8 mouse cellular contexts compared by ENCODE assay signal in genomic region chr6:28261307-28262197, GRCm38 (mm10).
DNase-seq lines count a peak whose midpoint lies in the region; ATAC-seq and TF ChIP-seq lines count a peak whose summit lies in the region.

No protein-coding gene starts in this region.

- H3K9me3 ChIP-seq in heart, embryonic 12.5 days (replicated peaks): no peaks in the 10 kb centered on the region
- H3K9me3 ChIP-seq in kidney, postnatal 0 days (replicated peaks; ENCODE audit: low read length): no peaks in the 10 kb centered on the region
- H3K9me3 ChIP-seq in liver, embryonic 11.5 days (ENCODE audit: control insufficient read depth, low read length): no peaks in the 10 kb centered on the region
- H3K9me3 ChIP-seq in stomach, embryonic 14.5 days (ENCODE audit: control insufficient read depth, low read depth, low read length): no peaks in the 10 kb centered on the region

- peak overlapping the region; percentile 94 for H3K4me3 ChIP-seq in heart, embryonic 12.5 days
- peak overlapping the region; percentile 87 for H3K4me3 ChIP-seq in kidney, postnatal 0 days (replicated peaks; ENCODE audit: low read depth, low read length)
- peak overlapping the region; percentile 97 for H3K4me3 ChIP-seq in liver, embryonic 11.5 days (ENCODE audit: low read depth, low read length)
- H3K4me3 ChIP-seq in stomach, embryonic 14.5 days (ENCODE audit: low read depth, low read length): peak overlapping the region; percentile 85

- H3K9ac ChIP-seq in heart, embryonic 12.5 days: peak overlapping the region; percentile 87
- H3K9ac ChIP-seq in kidney, postnatal 0 days (ENCODE audit: low read depth, low read length): peak overlapping the region; percentile 71
- H3K9ac ChIP-seq in liver, embryonic 11.5 days (ENCODE audit: low read depth, low read length): peak overlapping the region; percentile 93
- peak overlapping the region; percentile 72 for H3K9ac ChIP-seq in stomach, embryonic 14.5 days (replicated peaks; ENCODE audit: low read depth, low read length)

- H3K27ac ChIP-seq in heart, embryonic 12.5 days (ENCODE audit: poor library complexity, severe bottlenecking): peak overlapping the region; percentile 90
- peak overlapping the region; percentile 91 for H3K27ac ChIP-seq in kidney, postnatal 0 days
- peak overlapping the region; percentile 91 for H3K27ac ChIP-seq in liver, embryonic 11.5 days (ENCODE audit: low read depth, low read length)
- H3K27ac ChIP-seq in stomach, embryonic 14.5 days (ENCODE audit: low read length): peak overlapping the region; percentile 85

- no peaks in the 10 kb centered on the region for H3K27me3 ChIP-seq in heart, embryonic 12.5 days (replicated peaks)
- H3K27me3 ChIP-seq in kidney, postnatal 0 days (ENCODE audit: insufficient read depth, low read length): no peaks in the 10 kb centered on the region
- H3K27me3 ChIP-seq in liver, embryonic 11.5 days (replicated peaks; ENCODE audit: control insufficient read depth, insufficient read depth, low read length): no peaks in the 10 kb centered on the region
- H3K27me3 ChIP-seq in stomach, embryonic 14.5 days (ENCODE audit: control insufficient read depth, insufficient read depth, low read length): no peaks in the 10 kb centered on the region

- ATAC-seq in erythroblast, adult 5-6 weeks (replicated peaks; ENCODE audit: low FRiP score, poor library complexity, severe bottlenecking): peak; percentile 78
- ATAC-seq in heart, embryonic 12.5 days (ENCODE audit: insufficient number of reproducible peaks, low FRiP score): peak; percentile 96
- peak; percentile 96 for ATAC-seq in kidney, postnatal 0 days (replicated peaks; ENCODE audit: low FRiP score, low read depth)
- peak; percentile 96 for ATAC-seq in liver, embryonic 11.5 days (replicated peaks; ENCODE audit: low FRiP score)
- peak; percentile 95 for ATAC-seq in stomach, embryonic 14.5 days (ENCODE audit: insufficient number of reproducible peaks, insufficient read depth, low FRiP score, low read depth)

- peaks cover 4% of the 10 kb centered on the region; the same call in 1 of the 2 replicates for H3K4me1 ChIP-seq in heart, embryonic 12.5 days (replicated peaks)
- H3K4me1 ChIP-seq in kidney, postnatal 0 days (replicated peaks; ENCODE audit: insufficient read depth, low read length): no peaks in the 10 kb centered on the region
- peaks cover 3% of the 10 kb centered on the region; the same call in 1 of the 2 replicates for H3K4me1 ChIP-seq in liver, embryonic 11.5 days (replicated peaks; ENCODE audit: control insufficient read depth, insufficient read depth, low read length)
- H3K4me1 ChIP-seq in stomach, embryonic 14.5 days (ENCODE audit: control insufficient read depth, insufficient read depth, low read length): no peaks in the 10 kb centered on the region

- no peak for TF ChIP-seq CTCF in kidney, postnatal 0 days (IDR thresholded peaks at IDR 0.05; ENCODE audit: low read depth)

- 3% methylated on average over 123 of the region's 131 CpGs for WGBS in heart, embryonic 12.5 days
- WGBS in kidney, postnatal 0 days: under 1% methylated on average over 84 of the region's 131 CpGs
- under 1% methylated on average over 106 of the region's 131 CpGs for WGBS in liver, embryonic 11.5 days
- WGBS in stomach, embryonic 14.5 days: 0% methylated on average over 97 of the region's 131 CpGs

- peak overlapping the region; percentile 96 for H3K4me2 ChIP-seq in heart, embryonic 12.5 days
- H3K4me2 ChIP-seq in kidney, postnatal 0 days (ENCODE audit: low read length): peak overlapping the region; percentile 96
- peak overlapping the region; percentile 88 for H3K4me2 ChIP-seq in liver, embryonic 11.5 days
- H3K4me2 ChIP-seq in stomach, embryonic 14.5 days (replicated peaks; ENCODE audit: low read depth, low read length): peak overlapping the region; percentile 85

- DNase-seq in B cell, adult 2 months: peak; percentile 86 to 87
- DNase-seq in brain, adult 2 months (ENCODE audit: low read depth, low spot score): peak; percentile 96
- DNase-seq in kidney, postnatal 0 days (ENCODE audit: low spot score): peak; percentile 93
- DNase-seq in liver, embryonic 11.5 days (ENCODE audit: low spot score): peak; percentile 86
- peak; percentile 89 for DNase-seq in naive thymus-derived CD4-positive, alpha-beta T cell, adult 2 months (ENCODE audit: low read depth)

- peaks cover 7% of the 10 kb centered on the region for H3K36me3 ChIP-seq in heart, embryonic 12.5 days
- H3K36me3 ChIP-seq in kidney, postnatal 0 days (ENCODE audit: insufficient read depth, low read length): no peaks in the 10 kb centered on the region
- peaks cover 6% of the 10 kb centered on the region; the same call in 1 of the 2 replicates for H3K36me3 ChIP-seq in liver, embryonic 11.5 days (ENCODE audit: control insufficient read depth, insufficient read depth, low read length)
- H3K36me3 ChIP-seq in stomach, embryonic 14.5 days (ENCODE audit: control insufficient read depth, insufficient read depth, low read length): peaks cover 12% of the 10 kb centered on the region; the same call in 1 of the 2 replicates

Comparison
In these comparisons a context has a peak if more than half of its experiments do, and no peak if none do; other contexts are left out.
1. Peak in every context shown above with its lines: DNase-seq, ATAC-seq, H3K4me3 ChIP-seq and H3K27ac ChIP-seq.